Mouse (Mus musculus) kidney, embryonic 16.5 days (tissue): ENCODE measurements around the gene Napa. TPM values are rescaled to one million over a fixed set of nuclear protein-coding genes. Genes with fewer than 3 reads are reported as not detected.

Experiments used
- ATAC-seq: fragments of 200-750 bp; cut with Nextera tagmentation; 2 replicates; pipeline ENCODE4 v1.8.0; 2017; ENCODE audit warnings: moderate TSS enrichment; ENCODE audit not compliant: low FRiP score, low TSS enrichment
- H3K27ac ChIP-seq: fragments of 300-500 bp; sonication (generic); 2 replicates; pipeline ENCODE4 v1.5.1; 2014; ENCODE audit warnings: low read length
- H3K27me3 ChIP-seq: fragments of 300-500 bp; sonication (generic); 2 replicates; pipeline ENCODE4 v1.6.1; 2014; ENCODE audit warnings: low read length, control low read depth, mixed read lengths; ENCODE audit not compliant: insufficient read depth
- H3K36me3 ChIP-seq: fragments of 300-500 bp; sonication (generic); 2 replicates; pipeline ENCODE4 v1.6.1; 2014; ENCODE audit warnings: low read length, control low read depth, mixed read lengths; ENCODE audit not compliant: insufficient read depth
- H3K4me1 ChIP-seq: fragments of 300-500 bp; sonication (generic); 2 replicates; pipeline ENCODE4 v1.6.1; 2014; ENCODE audit warnings: low read length, control low read depth, mixed read lengths; ENCODE audit not compliant: insufficient read depth
- H3K4me2 ChIP-seq: fragments of 300-500 bp; sonication (generic); replicated peaks from 2 replicates; pipeline ENCODE4 v1.6.1; 2014; ENCODE audit warnings: low read depth, low read length
- H3K4me3 ChIP-seq: fragments of 300-500 bp; sonication (generic); 2 replicates; pipeline ENCODE4 v1.5.1; 2014; ENCODE audit warnings: mild to moderate bottlenecking, low read length
- H3K9ac ChIP-seq: fragments of 300-500 bp; sonication (generic); replicated peaks from 2 replicates; pipeline ENCODE4 v1.6.1; 2014; ENCODE audit warnings: low read length
- H3K9me3 ChIP-seq: fragments of 300-500 bp; sonication (generic); 2 replicates; pipeline ENCODE4 v1.6.1; 2016; ENCODE audit warnings: low read length, control low read depth
- WGBS: fragments of 180-500 bp; shearing (Covaris S2); extraction: QIAGEN DNeasy Blood & Tissue Kit; methylation state at CpG from one replicate; pipeline ENCODE4 v1.1.7; 2014; 5-methylcytosine and 5-hydroxymethylcytosine counted together
- polyA plus RNA-seq: library from polyadenylated mRNA; unstranded; fragments of >200 nt; fragmentation: Nextera tagmentation; extraction: Ambion mirVana; gene quantifications from 2 replicates; pipeline ENCODE4 v1.2.1, GENCODE M21; 2015

Napa gene
- polyA plus RNA-seq, 1 experiment from 2014 or later, result 215 TPM

GRCm38 (mm10) chr7:16150191-16151145, 52.2 kb downstream of the Napa start:
- Histone ChIP-seq H3K27me3 (no peaks in the 10 kb centered on the region), H3K36me3 (no peaks in the 10 kb centered on the region), H3K4me3 (no peak overlapping the region), H3K4me1 (no peaks in the 10 kb centered on the region), H3K9me3 (no peaks in the 10 kb centered on the region), H3K4me2 (no peak overlapping the region), H3K9ac (no peak overlapping the region), H3K27ac (no peak overlapping the region)
- no peak for ATAC-seq
- WGBS, result 69% methylated on average over 9 of the region's 9 CpGs

- Histone ChIP-seq H3K4me3 (no peak overlapping the region), H3K4me2 (no peak overlapping the region), H3K9ac (no peak overlapping the region), H3K27ac (no peak overlapping the region), H3K36me3 (no peaks in the 10 kb centered on the region), H3K9me3 (no peaks in the 10 kb centered on the region), H3K4me1 (no peaks in the 10 kb centered on the region), H3K27me3 (peaks cover 5% of the 10 kb centered on the region)
- ATAC-seq, result peak; percentile 86
- 22% methylated on average over 10 of the region's 10 CpGs for whole genome bisulfite sequencing
These were observed 55.3 kb downstream of the Napa start for GRCm38 (mm10) chr7:16153522-16153921.

GRCm38 (mm10) chr7:16155132-16155872, 57.0 kb downstream of the Napa start:
- WGBS, result 63% methylated on average over 9 of the region's 9 CpGs
- Histone ChIP-seq H3K27me3 (peaks cover 20% of the 10 kb centered on the region), H3K27ac (no peak overlapping the region), H3K4me3 (no peak overlapping the region), H3K36me3 (no peaks in the 10 kb centered on the region), H3K9me3 (no peaks in the 10 kb centered on the region), H3K4me1 (no peaks in the 10 kb centered on the region), H3K9ac (no peak overlapping the region), H3K4me2 (no peak overlapping the region)
- ATAC-seq, result no peak

- Histone ChIP-seq H3K4me1 (no peaks in the 10 kb centered on the region), H3K36me3 (no peaks in the 10 kb centered on the region), H3K4me3 (no peak overlapping the region), H3K27ac (no peak overlapping the region), H3K4me2 (no peak overlapping the region), H3K9me3 (no peaks in the 10 kb centered on the region; the same call in 1 of the 2 replicates), H3K9ac (no peak overlapping the region), H3K27me3 (peaks cover 20% of the 10 kb centered on the region)
- 66% methylated on average over 8 of the region's 8 CpGs for WGBS
- no peak for ATAC-seq
These were observed 58.0 kb downstream of the Napa start for GRCm38 (mm10) chr7:16156105-16156714.

- Histone ChIP-seq H3K36me3 (no peaks in the 10 kb centered on the region), H3K27me3 (peaks cover 20% of the 10 kb centered on the region), H3K4me3 (peak overlapping the region; percentile 10; the same call in 1 of the 2 replicates), H3K4me2 (peak overlapping the region; percentile 32), H3K27ac (no peak overlapping the region), H3K9me3 (no peaks in the 10 kb centered on the region; the same call in 1 of the 2 replicates), H3K9ac (no peak overlapping the region), H3K4me1 (no peaks in the 10 kb centered on the region)
- ATAC-seq, result 0 out of 2 replicates have a peak, but pooled peaks have one; percentile 9
- WGBS, result 8% methylated on average over 39 of the region's 39 CpGs
These were observed 60.5 kb downstream of the Napa start for GRCm38 (mm10) chr7:16158735-16159134.

- H3K36me3 ChIP-seq, result no peaks in the 10 kb centered on the region
- no peak overlapping the region for H3K4me2 ChIP-seq
- H3K27ac ChIP-seq, result no peak overlapping the region
- no peaks in the 10 kb centered on the region for H3K4me1 ChIP-seq
- ATAC-seq, result no peak
- H3K4me3 ChIP-seq, result no peak overlapping the region
- no peak overlapping the region for H3K9ac ChIP-seq
- 67% methylated on average over 3 of the region's 3 CpGs for WGBS
- no peaks in the 10 kb centered on the region; the same call in 1 of the 2 replicates for H3K9me3 ChIP-seq
- H3K27me3 ChIP-seq, result peaks cover 20% of the 10 kb centered on the region
These were observed 62.4 kb downstream of the Napa start for GRCm38 (mm10) chr7:16160702-16161101.

- no peak overlapping the region for H3K9ac ChIP-seq
- no peaks in the 10 kb centered on the region; the same call in 1 of the 2 replicates for H3K9me3 ChIP-seq
- peaks cover 20% of the 10 kb centered on the region for H3K27me3 ChIP-seq
- no peaks in the 10 kb centered on the region for H3K36me3 ChIP-seq
- no peaks in the 10 kb centered on the region for H3K4me1 ChIP-seq
- H3K27ac ChIP-seq, result no peak overlapping the region
- H3K4me2 ChIP-seq, result no peak overlapping the region
- 85% methylated on average over 9 of the region's 9 CpGs for WGBS
- H3K4me3 ChIP-seq, result no peak overlapping the region
- no peak for ATAC-seq
These were observed 63.0 kb downstream of the Napa start for GRCm38 (mm10) chr7:16161302-16161701.

GRCm38 (mm10) chr7:16162036-16162435, 63.8 kb downstream of the Napa start:
- ATAC-seq, result no peak
- Histone ChIP-seq H3K27me3 (peaks cover 20% of the 10 kb centered on the region), H3K9ac (no peak overlapping the region), H3K4me3 (no peak overlapping the region), H3K27ac (no peak overlapping the region), H3K4me2 (no peak overlapping the region), H3K4me1 (no peaks in the 10 kb centered on the region), H3K36me3 (no peaks in the 10 kb centered on the region), H3K9me3 (no peaks in the 10 kb centered on the region; the same call in 1 of the 2 replicates)
- 75% methylated on average over 7 of the region's 7 CpGs for WGBS
